Mouse (Mus musculus): ENCODE results near the gene Heatr9. TPM values are rescaled to one million over a fixed set of nuclear protein-coding genes. Genes with fewer than 3 reads are reported as not detected.
"Not testable (repeated sequence)": the region's sequence is repeated elsewhere in the genome, so short reads cannot be mapped to it uniquely, and the experiment has no call there.

Gene Heatr9
- polyA plus RNA-seq, 1 experiment from 2014 or later = not detected

DNA sequence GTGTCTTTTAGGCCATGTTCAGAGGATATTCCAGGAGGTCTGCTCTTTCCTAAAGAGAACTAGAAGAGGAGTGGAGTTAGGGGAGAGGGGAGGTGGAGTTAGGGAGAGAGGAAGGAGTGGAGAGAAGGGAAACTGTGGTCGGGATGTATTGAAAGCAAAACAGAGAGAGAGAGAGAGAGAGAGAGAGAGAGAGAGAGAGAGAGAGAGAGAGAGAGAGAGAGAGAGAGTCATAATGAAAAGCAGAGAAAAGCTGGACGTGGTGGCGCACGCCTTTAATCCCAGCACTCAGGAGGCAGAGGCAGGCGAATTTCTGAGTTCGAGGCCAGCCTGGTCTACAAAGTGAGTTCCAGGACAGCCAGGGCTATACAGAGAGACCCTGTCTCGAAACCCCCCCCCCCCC lies 29.1 kb upstream of the Heatr9 start:
- not testable (repeated sequence) for H3K36me3 ChIP-seq; H3K4me2 ChIP-seq; H3K4me3 ChIP-seq; H3K4me1 ChIP-seq (replicated peaks); H3K9me3 ChIP-seq; H3K9ac ChIP-seq; H3K27ac ChIP-seq; ATAC-seq (ENCODE audit: low FRiP score); H3K27me3 ChIP-seq
- 83% methylated on average over 6 of the region's 7 CpGs for WGBS

DNA sequence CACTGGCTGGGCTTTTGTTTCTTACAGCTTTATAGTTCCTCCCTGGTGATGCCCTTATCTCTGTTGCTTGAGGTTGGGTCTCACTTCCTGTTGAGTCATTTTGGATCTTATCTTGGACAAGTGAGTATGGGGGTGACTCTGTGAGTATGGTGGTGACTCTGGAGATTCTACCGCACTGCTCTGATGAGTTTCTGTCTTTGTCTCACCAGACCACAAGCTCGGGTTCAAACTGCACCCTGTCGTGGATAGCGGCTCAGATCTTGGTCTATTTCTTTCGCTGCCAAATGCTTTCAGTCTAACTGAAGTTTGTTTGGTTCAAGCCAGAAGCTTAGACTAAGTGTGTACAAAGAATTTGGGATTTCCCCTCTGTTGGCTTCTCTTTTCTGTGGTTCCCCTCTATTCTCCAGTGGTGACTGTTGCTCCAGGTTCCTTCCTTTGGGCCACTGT lies 28.2 kb upstream of the Heatr9 start:
- ATAC-seq (ENCODE audit: low FRiP score) = no peak
- Histone ChIP-seq H3K27ac (no peak overlapping the region), H3K4me3 (no peak overlapping the region), H3K9me3 (no peaks in the 10 kb centered on the region), H3K36me3 (no peaks in the 10 kb centered on the region), H3K4me1 (replicated peaks) (no peaks in the 10 kb centered on the region), H3K9ac (no peak overlapping the region), H3K27me3 (no peaks in the 10 kb centered on the region), H3K4me2 (no peak overlapping the region)
- WGBS = 92% methylated on average over 5 of the region's 5 CpGs

DNA sequence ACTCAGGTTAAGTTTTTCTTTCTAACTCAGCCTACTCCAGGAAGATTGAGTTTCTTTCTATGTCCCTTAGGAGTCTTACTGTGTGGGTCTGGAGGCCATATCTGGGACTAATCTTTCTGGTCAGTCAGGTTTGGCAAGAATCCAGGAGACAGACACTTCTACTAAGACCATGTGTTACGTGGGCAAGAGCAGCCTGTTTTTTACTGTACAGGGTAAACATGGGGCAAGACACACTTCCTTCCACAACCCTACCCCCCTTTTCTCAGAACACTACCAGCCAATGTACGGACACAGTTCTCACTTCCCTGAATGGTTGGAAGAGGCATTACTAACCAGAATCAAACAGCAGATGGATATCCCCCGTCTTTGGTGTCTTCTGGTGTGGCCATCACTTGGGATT lies 22.2 kb upstream of the Heatr9 start:
- ATAC-seq (ENCODE audit: low FRiP score) = no peak
- 72% methylated on average over 3 of the region's 3 CpGs for WGBS

DNA sequence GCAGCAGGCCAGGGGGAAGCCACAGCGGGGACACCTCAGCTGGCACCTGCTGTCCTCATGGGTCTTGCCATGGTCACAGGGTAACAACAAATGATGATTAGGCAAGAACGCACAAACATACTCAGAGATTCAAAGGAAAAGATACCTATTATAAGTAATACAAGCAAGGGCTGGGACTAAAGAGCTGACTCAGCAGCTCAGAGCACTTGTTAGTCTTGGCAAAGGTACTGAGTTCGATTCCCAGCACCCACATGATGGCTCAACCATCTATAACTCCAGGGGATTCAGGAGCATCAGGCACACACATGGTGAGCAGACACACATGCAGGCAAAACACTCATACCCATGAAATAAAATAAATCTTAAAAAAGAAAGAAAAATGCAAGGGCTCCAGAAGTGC lies 19.4 kb upstream of the Heatr9 start:
- WGBS = 87% methylated on average over 3 of the region's 3 CpGs
- no peak overlapping the region for H3K9ac ChIP-seq
- H3K4me3 ChIP-seq = no peak overlapping the region
- no peak overlapping the region for H3K27ac ChIP-seq
- H3K4me1 ChIP-seq (replicated peaks) = no peaks in the 10 kb centered on the region
- no peak for ATAC-seq (ENCODE audit: low FRiP score)
- H3K9me3 ChIP-seq = no peaks in the 10 kb centered on the region
- H3K36me3 ChIP-seq = no peaks in the 10 kb centered on the region; the same call in 1 of the 2 replicates
- H3K4me2 ChIP-seq = no peak overlapping the region
- H3K27me3 ChIP-seq = no peaks in the 10 kb centered on the region

More for the DNA sequence above, 22.2 kb upstream of the Heatr9 start:
- Histone ChIP-seq H3K4me2 (no peak overlapping the region), H3K4me3 (no peak overlapping the region), H3K9me3 (no peaks in the 10 kb centered on the region), H3K36me3 (no peaks in the 10 kb centered on the region; the same call in 1 of the 2 replicates), H3K9ac (no peak overlapping the region), H3K27ac (no peak overlapping the region), H3K27me3 (no peaks in the 10 kb centered on the region), H3K4me1 (replicated peaks) (no peaks in the 10 kb centered on the region)

DNA sequence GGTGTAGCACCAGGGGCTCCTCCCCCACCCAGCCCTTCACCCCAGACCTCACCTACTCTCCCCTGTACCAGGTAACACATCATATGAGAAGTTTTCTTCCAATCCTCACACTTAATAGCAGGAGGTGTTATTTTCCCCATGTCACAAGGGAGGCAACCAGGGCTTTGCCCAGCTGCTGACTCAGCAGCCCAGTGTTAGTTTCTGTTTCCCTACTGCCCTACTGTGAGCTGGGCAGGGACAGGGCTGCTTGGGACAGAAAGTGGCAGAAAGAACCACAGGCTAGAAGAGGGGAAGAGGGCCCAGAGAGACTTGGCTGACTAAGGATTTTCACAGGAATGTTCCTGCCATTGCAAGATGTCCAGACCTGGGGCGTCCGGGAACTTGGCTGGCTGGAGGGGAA lies 19.0 kb upstream of the Heatr9 start:
- H3K4me1 ChIP-seq (replicated peaks) = no peaks in the 10 kb centered on the region
- WGBS = 88% methylated on average over 2 of the region's 2 CpGs
- no peak overlapping the region for H3K9ac ChIP-seq
- H3K36me3 ChIP-seq = no peaks in the 10 kb centered on the region; the same call in 1 of the 2 replicates
- no peak overlapping the region for H3K4me3 ChIP-seq
- ATAC-seq (ENCODE audit: low FRiP score) = no peak
- no peak overlapping the region for H3K27ac ChIP-seq
- H3K9me3 ChIP-seq = no peaks in the 10 kb centered on the region
- no peak overlapping the region for H3K4me2 ChIP-seq
- no peaks in the 10 kb centered on the region for H3K27me3 ChIP-seq

DNA sequence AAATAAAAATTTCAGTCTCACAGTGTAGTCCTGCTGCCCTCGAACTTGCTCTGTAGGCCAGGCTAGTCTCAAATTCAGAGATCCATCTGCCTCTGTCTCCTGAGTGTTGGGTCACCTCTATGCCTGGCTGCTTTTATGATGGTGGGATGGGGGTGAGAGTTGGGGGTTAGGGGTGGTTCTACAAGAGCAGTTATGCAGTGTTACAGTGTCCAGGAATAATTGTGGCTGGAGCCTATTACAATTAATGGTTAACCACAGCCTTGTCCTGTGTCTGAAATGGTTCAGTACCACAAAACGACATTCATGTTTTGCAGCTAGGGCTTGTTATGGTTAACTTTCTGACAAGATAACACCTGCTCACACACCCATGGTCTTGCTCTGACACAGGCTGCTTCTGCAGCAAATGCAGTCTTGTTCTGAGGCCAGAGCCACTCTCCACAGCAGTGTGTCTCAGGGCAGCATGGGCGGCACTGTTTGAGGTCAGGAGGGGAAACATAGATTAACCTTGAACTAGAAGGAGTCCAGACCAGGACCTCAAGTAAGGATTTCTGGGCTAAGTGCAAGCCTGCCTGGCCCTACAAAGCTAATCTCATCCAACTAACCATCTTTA lies 16.8 kb upstream of the Heatr9 start:
- no peak overlapping the region for H3K4me2 ChIP-seq
- H3K27ac ChIP-seq = no peak overlapping the region
- H3K4me3 ChIP-seq = no peak overlapping the region
- H3K9ac ChIP-seq = no peak overlapping the region
- H3K36me3 ChIP-seq = no peaks in the 10 kb centered on the region; the same call in 1 of the 2 replicates
- H3K4me1 ChIP-seq (replicated peaks) = peaks cover 6% of the 10 kb centered on the region
- ATAC-seq (ENCODE audit: low FRiP score) = no peak
- H3K27me3 ChIP-seq = no peaks in the 10 kb centered on the region
- no peaks in the 10 kb centered on the region for H3K9me3 ChIP-seq
- 86% methylated on average over 3 of the region's 3 CpGs for WGBS

DNA sequence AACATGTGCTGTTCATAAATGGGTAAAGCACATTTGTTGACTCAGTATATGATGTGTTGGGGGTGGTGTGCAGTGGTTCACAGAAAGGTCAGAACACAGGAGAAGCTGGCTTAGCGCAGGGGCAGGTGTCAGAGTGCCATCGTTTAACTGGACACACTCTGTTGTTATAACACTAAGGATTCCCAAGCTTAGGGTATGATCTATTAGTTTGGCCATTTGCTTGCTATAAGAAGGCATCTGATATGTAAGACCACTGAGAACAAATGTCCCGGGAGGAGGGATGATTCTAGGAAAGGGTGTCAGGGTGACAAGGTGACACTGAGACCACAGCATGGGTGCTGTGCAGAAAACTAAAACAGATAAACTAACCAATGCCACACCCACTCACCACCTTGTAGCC lies 14.9 kb upstream of the Heatr9 start:
- ATAC-seq (ENCODE audit: low FRiP score) = no peak
- Histone ChIP-seq H3K4me3 (no peak overlapping the region), H3K4me1 (replicated peaks) (peaks cover 6% of the 10 kb centered on the region), H3K27ac (no peak overlapping the region), H3K4me2 (no peak overlapping the region), H3K27me3 (no peaks in the 10 kb centered on the region), H3K9ac (no peak overlapping the region), H3K36me3 (no peaks in the 10 kb centered on the region), H3K9me3 (no peaks in the 10 kb centered on the region)
- WGBS = 90% methylated on average over 3 of the region's 3 CpGs

DNA sequence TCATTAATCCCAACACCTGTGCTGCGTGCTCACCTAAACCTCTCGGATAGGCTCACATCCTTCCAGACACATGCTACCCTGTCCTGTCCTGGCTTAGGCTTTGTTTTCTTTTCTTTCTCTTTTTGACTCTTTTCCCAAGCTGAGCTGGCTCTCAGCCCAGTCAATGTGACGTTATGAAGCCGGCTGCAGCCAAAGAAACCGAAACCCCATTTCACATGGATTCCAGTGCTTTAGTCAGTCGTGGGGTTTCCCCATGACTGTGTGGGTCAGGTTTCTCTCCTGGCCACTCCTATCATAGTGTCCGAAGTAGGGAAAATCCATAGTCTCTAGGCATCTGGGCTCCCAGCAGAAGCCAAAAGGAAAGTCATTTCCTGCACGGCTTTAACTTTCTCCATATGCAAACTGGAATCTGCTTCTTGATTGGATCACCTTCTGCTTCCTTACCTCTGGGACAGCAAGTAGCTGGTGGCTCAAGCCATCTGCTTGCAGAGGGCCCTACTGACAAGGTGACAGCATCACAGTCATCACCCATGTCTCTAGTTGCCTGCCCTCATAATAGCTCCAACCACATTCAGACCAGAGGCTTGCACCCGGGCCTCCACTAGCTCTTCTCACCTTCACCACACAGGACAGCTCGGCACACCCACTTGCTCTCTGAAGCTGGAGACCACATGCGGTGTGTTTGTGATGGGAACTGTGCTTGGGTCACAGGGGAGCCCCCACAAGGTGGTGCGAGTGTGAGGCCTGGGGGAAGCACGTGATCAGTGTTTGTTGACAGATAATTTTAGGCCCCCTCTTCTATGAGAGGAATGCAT lies 12.8 kb upstream of the Heatr9 start:
- Histone ChIP-seq H3K9ac (no peak overlapping the region), H3K27ac (no peak overlapping the region), H3K27me3 (no peaks in the 10 kb centered on the region), H3K4me1 (replicated peaks) (peaks cover 6% of the 10 kb centered on the region), H3K4me2 (peak overlapping the region; percentile 6; the same call in 1 of the 2 replicates), H3K4me3 (no peak overlapping the region), H3K9me3 (no peaks in the 10 kb centered on the region), H3K36me3 (no peaks in the 10 kb centered on the region)
- no peak for ATAC-seq (ENCODE audit: low FRiP score)
- 56% methylated on average over 13 of the region's 13 CpGs for WGBS

DNA sequence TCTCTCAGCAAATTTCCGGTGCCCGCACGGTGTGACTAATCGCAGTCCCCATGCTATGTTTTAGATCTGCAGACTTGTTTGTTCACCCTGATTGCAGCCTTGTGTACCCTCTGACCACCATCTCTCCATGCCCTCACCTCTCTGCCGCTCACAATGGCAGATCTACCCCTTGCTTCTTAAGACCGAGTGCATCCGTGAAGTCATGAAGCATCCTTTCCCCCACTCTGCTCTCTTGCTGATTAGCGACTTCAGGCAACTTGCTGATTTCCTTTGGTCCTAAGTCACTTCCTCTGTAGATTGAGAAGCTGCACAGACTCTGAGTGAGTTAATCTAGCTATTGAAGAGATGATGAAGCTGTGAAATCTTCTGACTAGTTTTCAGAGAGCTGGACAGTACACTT lies 12.2 kb upstream of the Heatr9 start:
- Histone ChIP-seq H3K27ac (no peak overlapping the region), H3K9me3 (no peaks in the 10 kb centered on the region), H3K36me3 (no peaks in the 10 kb centered on the region), H3K4me1 (replicated peaks) (peaks cover 9% of the 10 kb centered on the region), H3K4me2 (0 out of 2 replicates have a peak overlapping the region, but pooled peaks have one; percentile 6), H3K9ac (no peak overlapping the region), H3K27me3 (no peaks in the 10 kb centered on the region), H3K4me3 (no peak overlapping the region)
- ATAC-seq (ENCODE audit: low FRiP score) = no peak
- WGBS = 88% methylated on average over 8 of the region's 8 CpGs

DNA sequence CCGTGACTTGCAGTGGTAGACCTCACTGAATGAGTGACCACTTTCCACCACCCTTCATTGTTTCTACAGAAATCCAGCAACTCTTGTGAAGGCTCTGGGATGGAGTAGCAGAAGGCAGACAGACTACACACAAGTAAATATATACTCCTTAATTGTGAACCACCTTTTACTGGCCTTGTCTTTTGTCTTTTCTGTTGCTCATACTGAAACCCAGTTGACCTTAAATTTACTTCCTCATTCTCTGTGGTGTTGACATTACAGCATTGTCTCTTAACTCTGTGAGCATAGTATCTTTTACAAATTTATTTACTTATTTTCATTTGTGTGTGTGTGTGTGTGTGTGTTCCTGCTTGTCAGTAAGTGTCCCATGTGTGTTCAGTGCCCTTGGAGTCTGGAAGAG lies 11.2 kb upstream of the Heatr9 start:
- Histone ChIP-seq H3K4me3 (no peak overlapping the region), H3K9ac (no peak overlapping the region)
- ATAC-seq (ENCODE audit: low FRiP score) = no peak

DNA sequence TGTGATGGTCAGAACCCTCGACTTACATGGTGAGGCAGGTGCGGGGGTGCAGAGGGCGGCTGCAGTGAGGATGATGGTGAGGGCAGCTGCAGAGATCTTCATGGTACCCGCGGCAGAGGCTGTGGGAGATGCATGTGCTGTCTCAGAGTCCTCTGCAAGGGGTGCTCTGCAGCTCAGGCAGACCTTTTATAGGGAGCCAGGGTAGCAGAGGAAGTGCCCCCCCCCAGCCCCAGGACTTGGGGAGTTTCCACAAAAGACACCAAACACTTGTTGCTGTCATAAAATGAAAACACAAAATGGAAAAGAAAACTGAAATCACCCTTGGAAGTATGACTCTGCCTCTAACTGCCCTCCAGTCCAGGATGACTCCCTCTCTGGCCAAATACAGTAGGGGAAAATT lies 8.4 kb upstream of the Heatr9 start, which contains the start of gene Ccl5:
TSS of gene Ccl5 (minus strand) at position 159 of the 400 bp plus-strand sequence.
- WGBS = 88% methylated on average over 5 of the region's 5 CpGs
- ATAC-seq (ENCODE audit: low FRiP score) = no peak

More for the DNA sequence above, 11.2 kb upstream of the Heatr9 start:
- Histone ChIP-seq H3K27me3 (no peaks in the 10 kb centered on the region), H3K36me3 (peaks cover 2% of the 10 kb centered on the region; the same call in 1 of the 2 replicates), H3K27ac (no peak overlapping the region), H3K4me2 (no peak overlapping the region), H3K9me3 (no peaks in the 10 kb centered on the region), H3K4me1 (replicated peaks) (peaks cover 9% of the 10 kb centered on the region)
- WGBS = 98% methylated on average over 1 of the region's 1 CpGs

DNA sequence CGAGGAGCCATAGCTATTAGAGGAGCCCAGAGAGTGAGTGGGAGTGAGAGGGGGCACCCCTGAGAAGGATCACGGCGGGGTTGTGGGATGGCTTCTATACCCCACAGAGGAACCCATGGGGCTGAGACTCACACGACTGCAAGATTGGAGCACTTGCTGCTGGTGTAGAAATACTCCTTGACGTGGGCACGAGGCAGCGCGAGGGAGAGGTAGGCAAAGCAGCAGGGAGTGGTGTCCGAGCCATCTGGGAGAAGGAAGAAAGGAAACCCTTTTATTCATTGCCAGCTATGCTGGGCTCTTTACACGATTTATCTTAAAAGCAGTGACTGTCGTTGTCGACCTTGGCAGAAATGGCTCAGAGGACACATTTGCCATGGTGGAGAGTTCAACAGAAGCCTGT lies 7.0 kb upstream of the Heatr9 start:
- H3K4me1 ChIP-seq (replicated peaks) = 0 out of 2 replicates have a peak, but pooled peaks cover 3% of the 10 kb centered on the region
- H3K9ac ChIP-seq = no peak overlapping the region
- no peaks in the 10 kb centered on the region for H3K9me3 ChIP-seq
- H3K27me3 ChIP-seq = no peaks in the 10 kb centered on the region
- no peak overlapping the region for H3K4me3 ChIP-seq
- no peak for ATAC-seq (ENCODE audit: low FRiP score)
- H3K36me3 ChIP-seq = peaks cover 9% of the 10 kb centered on the region; the same call in 1 of the 2 replicates
- WGBS = 70% methylated on average over 12 of the region's 12 CpGs
- H3K27ac ChIP-seq = no peak overlapping the region
- no peak overlapping the region for H3K4me2 ChIP-seq

More for the DNA sequence above, 8.4 kb upstream of the Heatr9 start, which contains the start of gene Ccl5:
- peaks cover 9% of the 10 kb centered on the region for H3K4me1 ChIP-seq (replicated peaks)
- H3K27ac ChIP-seq = no peak within 1 kb of the TSS
- H3K36me3 ChIP-seq = peaks cover 9% of the 10 kb centered on the region; the same call in 1 of the 2 replicates
- no peak within 1 kb of the TSS for H3K9ac ChIP-seq
- H3K4me2 ChIP-seq = no peak within 1 kb of the TSS
- no peaks in the 10 kb centered on the region for H3K9me3 ChIP-seq
- H3K4me3 ChIP-seq = no peak within 1 kb of the TSS
- H3K27me3 ChIP-seq = no peaks in the 10 kb centered on the region

All from hindbrain, embryonic 13.5 days (tissue).